Mouse (Mus musculus) testis, adult 2 months (tissue): ENCODE measurements around the gene Dctn2.

Source experiments
- CTCF ChIP-seq: fragments of 200-500 bp; IDR thresholded peaks from 2 replicates; pipeline ENCODE4 v1.5.1; 2012; ENCODE audit warnings: low read depth, mild to moderate bottlenecking, inconsistent platforms, low read length, moderate library complexity; ENCODE audit not compliant: control insufficient read depth, insufficient read depth, insufficient replicate concordance
- POLR2A ChIP-seq: fragments of 200-500 bp; IDR thresholded peaks from 2 replicates; pipeline ENCODE4 v1.6.1; 2012; ENCODE audit warnings: low read depth, mild to moderate bottlenecking, inconsistent platforms, low read length, moderate library complexity; ENCODE audit not compliant: control insufficient read depth

DNA sequence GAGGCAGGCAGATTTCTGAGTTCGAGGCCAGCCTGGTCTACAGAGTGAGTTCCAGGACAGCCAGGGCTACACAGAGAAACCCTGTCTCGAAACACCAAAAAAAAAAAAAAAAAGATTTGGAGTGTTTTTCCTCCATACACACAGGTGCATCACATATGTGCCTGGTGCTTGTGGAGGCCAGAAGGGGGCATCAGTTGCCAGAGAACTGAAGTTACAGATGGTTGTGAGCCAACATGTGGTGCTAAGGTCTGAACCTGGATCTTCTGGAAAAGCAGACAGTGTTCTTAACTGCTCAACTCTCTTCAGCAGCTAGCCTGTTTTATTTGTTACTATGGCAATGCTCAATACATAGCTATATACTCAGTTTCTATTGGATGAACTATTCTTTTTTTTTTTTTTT is 13.6 kb downstream of the Dctn2 start:
- no peak for TF ChIP-seq CTCF
- TF ChIP-seq POLR2A = no peak
